Mouse (Mus musculus) cerebellum, adult 2 months (tissue): ENCODE measurements around the gene Evi2b. TPM values are rescaled to one million over a fixed set of nuclear protein-coding genes. Genes with fewer than 3 reads are reported as not detected.
A peak's percentile ranks its signal among the peaks of the same experiment; 100 is the strongest.

Experiments
- DNase-seq, 2 experiments: peaks; one replicate each; pipeline ENCODE4 v3.0.0; 2021
- H3K27ac ChIP-seq: fragments of 200-500 bp; 2 replicates; pipeline ENCODE4 v1.5.1; 2012; ENCODE audit warnings: low read length, control low read depth, inconsistent platforms; ENCODE audit not compliant: insufficient read depth
- H3K27me3 ChIP-seq: fragments of 200-500 bp; 2 replicates; pipeline ENCODE4 v1.6.1; 2012; ENCODE audit warnings: inconsistent platforms, mild to moderate bottlenecking, low read length, moderate library complexity; ENCODE audit not compliant: control insufficient read depth, insufficient read depth
- H3K4me1 ChIP-seq: fragments of 200-500 bp; 2 replicates; pipeline ENCODE4 v1.6.1; 2011; ENCODE audit warnings: low read length; ENCODE audit not compliant: control insufficient read depth, insufficient read depth
- H3K4me3 ChIP-seq: fragments of 200-500 bp; replicated peaks from 2 replicates; pipeline ENCODE3; 2011; ENCODE audit warnings: mild to moderate bottlenecking, low read depth, low read length, control low read depth; ENCODE audit not compliant: insufficient read depth
- CTCF ChIP-seq: fragments of 200-500 bp; IDR thresholded peaks from 2 replicates; pipeline ENCODE4 v1.5.1; 2011; ENCODE audit warnings: low read depth, mild to moderate bottlenecking, control low read depth, low read length, moderate library complexity, borderline replicate concordance; ENCODE audit not compliant: insufficient read depth
- POLR2A ChIP-seq: fragments of 200-500 bp; IDR thresholded peaks from 2 replicates; pipeline ENCODE4 v1.6.1; 2011; ENCODE audit warnings: low read length, control low read depth, borderline replicate concordance; ENCODE audit not compliant: insufficient read depth
- WGBS: fragments of 180-500 bp; shearing (Covaris S2); methylation state at CpG from one replicate; pipeline ENCODE4 v1.1.7; 2018; 5-methylcytosine and 5-hydroxymethylcytosine counted together
- polyA plus RNA-seq: library from polyadenylated mRNA; depleted of rRNA; stranded (reverse); fragments of >200 nt; gene quantifications from 2 replicates; pipeline ENCODE4 v1.2.3, GENCODE M21; 2012

Gene Evi2b
- polyA plus RNA-seq, 1 experiment, result 1.2 TPM

- no peak overlapping the region for H3K27ac ChIP-seq
- H3K4me3 ChIP-seq, result no peak overlapping the region
- H3K27me3 ChIP-seq, result no peaks in the 10 kb centered on the region
- peaks cover 11% of the 10 kb centered on the region for H3K4me1 ChIP-seq
- DNase-seq, result no peak
- TF ChIP-seq POLR2A, result no peak
- no peak for TF ChIP-seq CTCF
- WGBS, result 96% methylated on average over 6 of the region's 6 CpGs
These were observed 5.7 kb upstream of the Evi2b start for GRCm38 (mm10) chr11:79529226-79529625.

DNA sequence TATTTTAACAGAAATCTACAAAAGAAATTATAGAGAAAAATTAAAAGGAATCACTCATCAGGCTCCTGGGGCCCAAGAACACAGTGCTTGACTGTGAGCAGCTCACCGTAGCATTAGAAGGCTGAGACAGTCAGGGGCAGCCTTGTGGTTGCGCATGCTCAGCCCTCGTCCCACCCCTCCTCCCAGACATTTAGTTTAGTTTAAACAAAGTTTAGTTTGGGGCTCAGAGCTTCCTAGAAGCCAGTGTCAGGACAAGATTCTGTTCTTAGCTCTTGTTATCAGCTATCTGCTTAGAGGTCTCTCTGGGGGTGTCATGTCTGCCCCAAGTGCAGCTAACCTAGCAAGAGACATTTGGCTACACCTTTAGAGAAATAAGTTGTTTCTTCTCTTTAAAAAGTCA is 5.0 kb upstream of the Evi2b start:
- Histone ChIP-seq H3K4me1 (peaks cover 6% of the 10 kb centered on the region; the same call in 1 of the 2 replicates), H3K27ac (no peak overlapping the region), H3K4me3 (no peak overlapping the region), H3K27me3 (no peaks in the 10 kb centered on the region)
- no peak for DNase-seq
- WGBS, result 94% methylated on average over 3 of the region's 3 CpGs
- TF ChIP-seq POLR2A (no peak), CTCF (no peak)

DNA sequence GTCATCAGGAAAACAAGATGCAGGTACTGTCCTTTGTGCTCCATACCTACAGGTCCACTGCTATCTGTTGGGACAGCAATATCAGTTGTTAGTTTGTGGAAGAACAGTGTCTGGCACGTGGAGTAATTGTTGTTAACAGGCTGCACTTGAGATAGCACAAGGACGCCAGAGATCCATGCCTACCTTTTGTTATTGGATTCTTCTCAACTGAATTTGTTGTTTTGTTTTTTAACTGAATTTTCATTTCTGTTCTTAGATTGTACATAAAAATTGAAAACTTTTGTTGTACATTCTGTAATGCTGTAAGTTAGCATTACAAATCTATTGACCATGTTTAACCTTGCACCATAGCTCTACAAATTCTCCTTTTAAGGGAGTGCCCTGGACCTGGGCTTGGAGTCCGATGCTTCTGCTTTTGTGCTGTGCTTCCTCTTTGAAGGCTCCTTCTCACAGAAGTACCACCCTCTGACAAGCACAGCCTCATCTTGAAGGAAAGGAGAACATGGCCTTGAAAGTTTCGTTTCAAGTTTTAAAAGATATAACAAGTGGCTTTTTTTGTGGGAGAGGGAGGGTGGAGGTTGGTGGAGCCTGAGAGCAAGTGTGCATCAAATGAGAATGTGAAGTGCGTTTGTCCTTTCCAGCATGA is 4.3 kb upstream of the Evi2b start:
- WGBS, result 92% methylated on average over 5 of the region's 5 CpGs
- H3K4me1 ChIP-seq, result 0 out of 2 replicates have a peak, but pooled peaks cover 2% of the 10 kb centered on the region
- TF ChIP-seq CTCF, result no peak
- TF ChIP-seq POLR2A, result no peak
- H3K4me3 ChIP-seq, result no peak overlapping the region
- no peaks in the 10 kb centered on the region for H3K27me3 ChIP-seq
- DNase-seq, result no peak
- H3K27ac ChIP-seq, result no peak overlapping the region

DNA sequence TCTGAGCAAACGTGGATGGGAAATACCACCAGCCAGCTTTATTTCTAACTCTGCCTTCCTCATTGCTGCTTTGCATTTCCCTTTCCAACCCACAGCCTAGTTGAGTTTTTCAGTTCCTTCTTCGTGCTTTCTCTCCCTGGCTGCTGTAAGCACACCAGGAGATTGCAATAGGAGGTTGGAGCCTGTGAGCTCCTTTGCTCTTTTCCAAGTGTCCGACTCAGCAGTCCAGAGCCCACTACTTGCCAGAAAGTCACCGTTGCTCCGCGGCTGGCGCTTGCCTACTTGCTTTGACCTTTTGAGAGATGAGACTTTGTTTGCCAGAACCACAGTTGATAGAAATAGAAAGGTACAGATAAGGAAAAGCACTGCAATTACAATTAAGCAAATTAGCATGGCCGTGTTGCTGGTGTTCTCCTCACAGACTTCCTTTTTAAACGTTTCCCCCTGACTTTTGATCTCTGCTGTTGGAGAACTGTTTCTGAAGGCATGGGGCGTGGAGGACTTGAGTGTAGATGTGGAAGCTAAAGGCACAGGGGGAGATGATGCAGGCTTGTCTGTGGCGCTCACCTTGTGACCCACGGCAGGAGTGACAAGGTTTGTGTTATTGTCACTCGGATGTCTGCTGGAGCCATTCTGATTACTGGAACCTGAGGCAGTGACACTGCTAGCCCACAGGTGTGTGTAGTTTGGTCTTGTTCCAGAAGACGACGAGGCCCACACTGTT is 3.6 kb upstream of the Evi2b start:
- DNase-seq, result peak in 1 of 2 experiments; percentile 21
- Histone ChIP-seq H3K4me1 (0 out of 2 replicates have a peak, but pooled peaks cover 2% of the 10 kb centered on the region), H3K4me3 (no peak overlapping the region), H3K27me3 (no peaks in the 10 kb centered on the region), H3K27ac (no peak overlapping the region)
- WGBS, result 61% methylated on average over 15 of the region's 15 CpGs
- TF ChIP-seq CTCF, result no peak
- TF ChIP-seq POLR2A, result no peak

DNA sequence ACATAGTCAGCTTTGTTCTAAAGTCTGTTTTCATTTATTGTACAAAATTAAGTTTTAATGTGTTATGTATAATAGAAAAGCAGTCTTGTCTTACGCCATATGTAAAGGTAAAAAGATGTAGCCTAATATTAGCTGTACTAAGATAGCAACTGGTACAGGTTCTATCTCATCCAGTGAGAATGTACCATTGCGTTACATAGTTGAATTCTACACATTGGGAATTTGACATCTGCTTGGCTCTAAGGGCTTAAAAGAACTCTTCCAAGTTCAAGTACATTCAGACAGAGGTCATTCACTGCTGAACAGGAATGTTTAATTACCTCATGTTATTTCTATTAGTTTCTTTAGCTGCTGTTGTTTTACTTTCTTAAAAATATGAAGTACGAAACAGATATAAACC is 3.0 kb upstream of the Evi2b start:
- DNase-seq, result no peak
- whole genome bisulfite sequencing, result 97% methylated on average over 3 of the region's 3 CpGs
- H3K27me3 ChIP-seq, result no peaks in the 10 kb centered on the region
- 0 out of 2 replicates have a peak, but pooled peaks cover 2% of the 10 kb centered on the region for H3K4me1 ChIP-seq
- H3K27ac ChIP-seq, result no peak overlapping the region
- H3K4me3 ChIP-seq, result no peak overlapping the region
- TF ChIP-seq POLR2A (no peak), CTCF (no peak)

- no peak for TF ChIP-seq POLR2A
- no peak for TF ChIP-seq CTCF
- DNase-seq, result no peak
- H3K4me3 ChIP-seq, result no peak overlapping the region
- no peak overlapping the region for H3K27ac ChIP-seq
- no peaks in the 10 kb centered on the region for H3K27me3 ChIP-seq
- WGBS, result 92% methylated on average over 1 of the region's 1 CpGs
- H3K4me1 ChIP-seq, result 0 out of 2 replicates have a peak, but pooled peaks cover 2% of the 10 kb centered on the region
These were observed 681 bp upstream of the Evi2b start for GRCm38 (mm10) chr11:79524310-79524575.

- TF ChIP-seq CTCF (no peak), POLR2A (no peak)
- Histone ChIP-seq H3K27me3 (no peaks in the 10 kb centered on the region), H3K4me1 (0 out of 2 replicates have a peak, but pooled peaks cover 2% of the 10 kb centered on the region), H3K4me3 (no peak overlapping the region), H3K27ac (no peak overlapping the region)
- WGBS, result 92% methylated on average over 1 of the region's 1 CpGs
- no peak for DNase-seq
These were observed 618 bp downstream of the Evi2b start for GRCm38 (mm10) chr11:79522944-79523343.

- Histone ChIP-seq H3K27ac (no peak overlapping the region), H3K27me3 (no peaks in the 10 kb centered on the region), H3K4me1 (no peaks in the 10 kb centered on the region), H3K4me3 (no peak overlapping the region)
- no peak for DNase-seq
- no peak for TF ChIP-seq POLR2A
- no peak for TF ChIP-seq CTCF
These were observed 1.6 kb downstream of the Evi2b start for GRCm38 (mm10) chr11:79521930-79522329.
